Mouse (Mus musculus): Measurements from ENCODE around the gene Chn2.

Chn2 gene

GRCm38 (mm10) chr6:54078269-54078668 is 38.9 kb downstream of the Chn2 start:
- DNase-seq: no peak

GRCm38 (mm10) chr6:54079881-54080280 is 40.5 kb downstream of the Chn2 start:
- DNase-seq: no peak

- DNase-seq: no peak
These were observed 41.3 kb downstream of the Chn2 start for GRCm38 (mm10) chr6:54080518-54081285.

GRCm38 (mm10) chr6:54082576-54082975 is 43.2 kb downstream of the Chn2 start:
- no peak for DNase-seq

- no peak for DNase-seq
These were observed 44.7 kb downstream of the Chn2 start for GRCm38 (mm10) chr6:54084046-54084445.

- DNase-seq: no peak
These were observed 45.7 kb downstream of the Chn2 start for GRCm38 (mm10) chr6:54085009-54085408.

- no peak for DNase-seq
These were observed 48.8 kb downstream of the Chn2 start for GRCm38 (mm10) chr6:54088168-54088567.

GRCm38 (mm10) chr6:54090822-54091221 is 51.5 kb downstream of the Chn2 start:
- no peak for DNase-seq

GRCm38 (mm10) chr6:54092920-54093319 is 53.6 kb downstream of the Chn2 start:
- no peak for DNase-seq

GRCm38 (mm10) chr6:54096147-54096761 is 56.9 kb downstream of the Chn2 start:
- DNase-seq: no peak

GRCm38 (mm10) chr6:54096836-54097235 is 57.5 kb downstream of the Chn2 start:
- DNase-seq: no peak

- no peak for DNase-seq
These were observed 59.0 kb downstream of the Chn2 start for GRCm38 (mm10) chr6:54098339-54098738.

GRCm38 (mm10) chr6:54099659-54100058 is 60.3 kb downstream of the Chn2 start:
- DNase-seq: no peak

- no peak for DNase-seq
These were observed 62.9 kb downstream of the Chn2 start for GRCm38 (mm10) chr6:54102210-54102609.

GRCm38 (mm10) chr6:54103276-54103975 is 64.1 kb downstream of the Chn2 start:
- no peak for DNase-seq

- DNase-seq: no peak
These were observed 72.1 kb downstream of the Chn2 start for GRCm38 (mm10) chr6:54111416-54111984.

GRCm38 (mm10) chr6:54113338-54113737 is 74.0 kb downstream of the Chn2 start:
- no peak for DNase-seq

- DNase-seq: no peak
These were observed 75.1 kb downstream of the Chn2 start for GRCm38 (mm10) chr6:54114412-54114811.

- no peak for DNase-seq
These were observed 76.9 kb downstream of the Chn2 start for GRCm38 (mm10) chr6:54116299-54116698.

- no peak for DNase-seq
These were observed 77.7 kb downstream of the Chn2 start for GRCm38 (mm10) chr6:54117001-54117591.

- DNase-seq: no peak
These were observed 79.0 kb downstream of the Chn2 start for GRCm38 (mm10) chr6:54118395-54118794.

- DNase-seq: no peak
These were observed 79.5 kb downstream of the Chn2 start for GRCm38 (mm10) chr6:54118897-54119296.

- DNase-seq: no peak
These were observed 80.1 kb downstream of the Chn2 start for GRCm38 (mm10) chr6:54119461-54119860.
